Mouse (Mus musculus): ENCODE results near the gene Atp13a1.

- TF ChIP-seq CTCF (IDR thresholded peaks at IDR 0.05; ENCODE audit: low read depth) (no peak), EP300 (IDR thresholded peaks at IDR 0.05; ENCODE audit: low read depth) (peak; percentile 20; the same call in 1 of the 2 replicates)
These were observed 1.9 kb upstream of the Atp13a1 start for GRCm38 (mm10) chr8:69789105-69789504.
